Comparison of ENCODE assay signal across 9 mouse cellular contexts in the genomic region with DNA sequence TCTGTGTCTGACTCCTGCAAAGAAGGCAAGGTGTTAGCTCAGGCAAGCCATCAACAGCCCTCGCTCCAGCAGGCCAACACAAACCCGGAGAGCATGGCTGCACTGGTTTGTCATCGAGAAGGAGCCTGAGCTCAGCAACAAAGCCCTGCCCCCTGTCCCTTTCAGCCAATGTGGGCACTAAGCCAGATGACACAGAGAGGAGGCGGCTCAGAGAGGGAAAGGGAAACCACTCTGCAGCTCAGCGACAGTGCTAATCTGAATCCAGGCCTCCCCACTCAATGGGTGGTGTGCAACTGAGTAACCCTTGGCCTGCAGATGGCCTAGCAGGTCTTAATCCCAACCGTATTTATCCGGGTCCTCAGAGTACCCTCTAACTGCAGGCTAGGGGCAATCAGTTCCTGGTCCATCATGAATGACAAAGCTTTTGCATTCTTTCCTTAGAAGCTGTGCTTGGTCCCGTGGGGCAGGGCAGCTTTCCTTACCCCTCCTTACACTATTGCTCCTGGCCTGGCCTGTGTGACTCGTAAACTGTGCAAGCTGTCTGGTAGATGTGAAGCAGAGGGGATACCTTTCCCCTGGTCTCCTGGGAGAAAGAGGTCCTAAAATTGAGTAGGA. TPM values are rescaled to one million over a fixed set of nuclear protein-coding genes. Genes with fewer than 3 reads are reported as not detected.
DNase-seq lines count a peak whose midpoint lies in the region; ATAC-seq and TF ChIP-seq lines count a peak whose summit lies in the region.
"Had no signal": no experiment of that assay in that cellular context is flagged by ENCODE, and none has a peak within 500 bp of the region (broad histone marks: within the 10 kb centered on the region; RNA-seq: fewer than 3 reads in every experiment).

No protein-coding gene starts in this region.

- peaks cover 12% of the 10 kb centered on the region for H3K4me1 ChIP-seq in midbrain, embryonic 14.5 days (ENCODE audit: control insufficient read depth, insufficient read depth, low read length)
- H3K4me1 ChIP-seq in midbrain, embryonic 16.5 days (ENCODE audit: control insufficient read depth, insufficient read depth, low read length) = peaks cover 10% of the 10 kb centered on the region
- no peaks in the 10 kb centered on the region for H3K4me1 ChIP-seq in hindbrain, embryonic 11.5 days (replicated peaks; ENCODE audit: control insufficient read depth, insufficient read depth, low read length)

- 0 out of 2 replicates have a peak overlapping the region, but pooled peaks have one; percentile 8 for H3K27ac ChIP-seq in gastrocnemius, adult 2 months
- no peak overlapping the region for H3K27ac ChIP-seq in midbrain, embryonic 14.5 days (replicated peaks; ENCODE audit: low read depth, low read length)
- no peak overlapping the region for H3K27ac ChIP-seq in midbrain, embryonic 16.5 days (ENCODE audit: low read length)
- H3K27ac ChIP-seq in hindbrain, embryonic 11.5 days (ENCODE audit: low read depth, low read length) = no peak overlapping the region

- H3K27me3 ChIP-seq in midbrain, embryonic 14.5 days (ENCODE audit: control insufficient read depth, insufficient read depth, low read length) = no peaks in the 10 kb centered on the region
- H3K27me3 ChIP-seq in midbrain, embryonic 16.5 days (ENCODE audit: control insufficient read depth, insufficient read depth, low read depth, low read length) = no peaks in the 10 kb centered on the region
- no peaks in the 10 kb centered on the region for H3K27me3 ChIP-seq in hindbrain, embryonic 11.5 days (ENCODE audit: control insufficient read depth, insufficient read depth, low read length)
- H3K27me3 ChIP-seq: heart, embryonic 15.5 days had no signal

- peaks cover 68% of the 10 kb centered on the region for H3K36me3 ChIP-seq in midbrain, embryonic 14.5 days (ENCODE audit: control insufficient read depth, insufficient read depth, low read length)
- peaks cover 26% of the 10 kb centered on the region for H3K36me3 ChIP-seq in midbrain, embryonic 16.5 days (ENCODE audit: control insufficient read depth, insufficient read depth, low read length)
- H3K36me3 ChIP-seq in hindbrain, embryonic 11.5 days (ENCODE audit: control insufficient read depth, insufficient read depth, low read length) = peaks cover 13% of the 10 kb centered on the region; the same call in 1 of the 2 replicates

- no peak overlapping the region for H3K4me3 ChIP-seq in gastrocnemius, adult 2 months
- H3K4me3 ChIP-seq in midbrain, embryonic 14.5 days (replicated peaks; ENCODE audit: low read depth, low read length) = no peak overlapping the region
- no peak overlapping the region for H3K4me3 ChIP-seq in midbrain, embryonic 16.5 days (ENCODE audit: low read depth, low read length)
- H3K4me3 ChIP-seq in hindbrain, embryonic 11.5 days (ENCODE audit: low read depth, low read length) = no peak overlapping the region
- H3K4me3 ChIP-seq: heart, embryonic 15.5 days had no signal

- H3K9me3 ChIP-seq in midbrain, embryonic 14.5 days (ENCODE audit: control insufficient read depth, low read length) = no peaks in the 10 kb centered on the region
- no peaks in the 10 kb centered on the region for H3K9me3 ChIP-seq in midbrain, embryonic 16.5 days (replicated peaks; ENCODE audit: control insufficient read depth, low read length, poor library complexity, severe bottlenecking)
- no peaks in the 10 kb centered on the region for H3K9me3 ChIP-seq in hindbrain, embryonic 11.5 days (ENCODE audit: control insufficient read depth, low read length)
- H3K9me3 ChIP-seq: heart, embryonic 15.5 days had no signal

- intact Hi-C loops in gastrocnemius, adult 2 months (cut with DNase I) = loop anchor here (10.0 kb wide), 1 partner anchor 86 kb away; no protein-coding TSS in a partner anchor
- intact Hi-C loops in gastrocnemius, postnatal 14 days (cut with DNase I; ENCODE audit: low total_unique reads) = loop anchor here (10.0 kb wide), 2 partner anchors 74 to 144 kb away; partner anchors contain the start of gene Gprc5b

- WGBS in midbrain, embryonic 14.5 days = 75% methylated on average over 9 of the region's 9 CpGs
- 73% methylated on average over 9 of the region's 9 CpGs for WGBS in midbrain, embryonic 16.5 days
- 83% methylated on average over 9 of the region's 9 CpGs for WGBS in hindbrain, embryonic 11.5 days

- no peak overlapping the region for H3K4me2 ChIP-seq in midbrain, embryonic 14.5 days (ENCODE audit: low read length)
- H3K4me2 ChIP-seq in midbrain, embryonic 16.5 days (ENCODE audit: low read length) = no peak overlapping the region
- H3K4me2 ChIP-seq in hindbrain, embryonic 11.5 days (replicated peaks; ENCODE audit: low read depth, low read length) = no peak overlapping the region
- H3K4me2 ChIP-seq: heart, embryonic 15.5 days had no signal

- no peak for ATAC-seq in midbrain, embryonic 14.5 days (ENCODE audit: low FRiP score, low TSS enrichment)
- no peak for ATAC-seq in midbrain, embryonic 16.5 days
- ATAC-seq in hindbrain, embryonic 11.5 days (ENCODE audit: low FRiP score) = no peak

- no peak overlapping the region for H3K9ac ChIP-seq in midbrain, embryonic 14.5 days (replicated peaks; ENCODE audit: low read length)
- H3K9ac ChIP-seq in midbrain, embryonic 16.5 days (ENCODE audit: low read depth, low read length) = no peak overlapping the region
- H3K9ac ChIP-seq in hindbrain, embryonic 11.5 days (ENCODE audit: low read depth, low read length) = no peak overlapping the region
- H3K9ac ChIP-seq: heart, embryonic 15.5 days had no signal

- peak; percentile 54 for DNase-seq in gastrocnemius, adult 2 months
- DNase-seq in gastrocnemius, postnatal 14 days = no peak
- DNase-seq in midbrain, embryonic 14.5 days = peak; percentile 26
- peak; percentile 79 to 83 for DNase-seq in adrenal gland, postnatal 36 days
- DNase-seq in skeletal muscle tissue, adult 2 months (ENCODE audit: low read depth, low spot score) = peak; percentile 45
- DNase-seq in spleen, adult 18-20 months = no peak
- DNase-seq in hindbrain, embryonic 11.5 days (ENCODE audit: low spot score) = no peak

- TF ChIP-seq CTCF in gastrocnemius, adult 2 months (IDR thresholded peaks at IDR 0.05) = no peak

RNA-seq across cellular contexts. Expression of gene Iqck, which starts 4.8 kb away (rescaled TPM):
- under 1 TPM; 0.22 to 0.23 TPM for total RNA-seq in gastrocnemius, adult 2 months (2021)
- under 1 TPM; 0.20 to 0.45 TPM for total RNA-seq in gastrocnemius, postnatal 14 days (2021)
- 3.8 and 3.9 TPM in 2 replicates for polyA plus RNA-seq in midbrain, embryonic 14.5 days (2014; fragmentation: Nextera tagmentation; extraction: Ambion mirVana)
- 4.7 and 4.8 TPM in 2 replicates for polyA plus RNA-seq in midbrain, embryonic 16.5 days (2015; fragmentation: Nextera tagmentation; extraction: Ambion mirVana)
- 10 to 100 TPM; 18.4 to 20.5 TPM for total RNA-seq in adrenal gland, postnatal 36 days (2021)
- 4.0 and 4.3 TPM in 2 replicates for polyA plus RNA-seq in hindbrain, embryonic 11.5 days (2014; fragmentation: Nextera tagmentation; extraction: Ambion mirVana)

RNA-seq across cellular contexts. Expression of gene Knop1, which starts 5.3 kb away (rescaled TPM):
- total RNA-seq in gastrocnemius, adult 2 months (2021) = 10 to 100 TPM; 24.5 to 27.3 TPM
- 10 to 100 TPM; 25.2 to 27.6 TPM for total RNA-seq in gastrocnemius, postnatal 14 days (2021)
- 64.9 and 69.5 TPM in 2 replicates for polyA plus RNA-seq in midbrain, embryonic 14.5 days (2014; fragmentation: Nextera tagmentation; extraction: Ambion mirVana)
- polyA plus RNA-seq in midbrain, embryonic 16.5 days (2015; fragmentation: Nextera tagmentation; extraction: Ambion mirVana) = 54.9 and 61.0 TPM in 2 replicates
- total RNA-seq in adrenal gland, postnatal 36 days (2021) = 10 to 100 TPM; 48.6 to 68.5 TPM
- polyA plus RNA-seq in hindbrain, embryonic 11.5 days (2014; fragmentation: Nextera tagmentation; extraction: Ambion mirVana) = 108 and 112 TPM in 2 replicates

Comparison
In these comparisons a context has a peak if more than half of its experiments do, and no peak if none do; other contexts are left out.
1. DNase-seq: peak in gastrocnemius, adult 2 months (single experiment), midbrain, embryonic 14.5 days (single experiment), adrenal gland, postnatal 36 days (2 of 2) and skeletal muscle tissue, adult 2 months (single experiment); none in gastrocnemius, postnatal 14 days (single experiment), spleen, adult 18-20 months (0 of 2) and hindbrain, embryonic 11.5 days (single experiment).
2. RNA of gene Iqck, which starts 4.8 kb away (total RNA-seq): 18.4 to 20.5 TPM in adrenal gland, postnatal 36 days; 0.20 to 0.45 TPM in gastrocnemius, postnatal 14 days and 0.22 to 0.23 TPM in gastrocnemius, adult 2 months; every median in the first group is over 10 times any median in the second.